Mouse (Mus musculus) hindbrain, embryonic 11.5 days (tissue): ENCODE measurements at regions not wholly inside any gene's neighbourhood (a gene's known extent, or its start where the extent isn't known, plus 50 kb on each side); places are given as distances from the start of the nearest gene placed in this dataset.
A peak's percentile ranks its signal among the peaks of the same experiment; 100 is the strongest.

ENCODE experiments used
- ATAC-seq: fragments of 200-750 bp; cut with Nextera tagmentation; 2 replicates; pipeline ENCODE4 v1.8.0; 2017; ENCODE audit warnings: mild to moderate bottlenecking, moderate TSS enrichment, moderate library complexity; ENCODE audit not compliant: low FRiP score
- DNase-seq: peaks from one replicate; pipeline ENCODE4 v3.0.0-alpha.2; 2015; ENCODE audit warnings: low spot score
- H3K27ac ChIP-seq: fragments of 300-500 bp; sonication (generic); 2 replicates; pipeline ENCODE4 v1.5.1; 2014; ENCODE audit warnings: mild to moderate bottlenecking, low read depth, low read length
- H3K27me3 ChIP-seq: fragments of 300-500 bp; sonication (generic); 2 replicates; pipeline ENCODE4 v1.6.1; 2014; ENCODE audit warnings: mild to moderate bottlenecking, low read length, moderate library complexity, mixed read lengths; ENCODE audit not compliant: control insufficient read depth, insufficient read depth
- H3K36me3 ChIP-seq: fragments of 300-500 bp; sonication (generic); 2 replicates; pipeline ENCODE4 v1.6.1; 2014; ENCODE audit warnings: mild to moderate bottlenecking, low read length, moderate library complexity, mixed read lengths; ENCODE audit not compliant: control insufficient read depth, insufficient read depth
- H3K4me1 ChIP-seq: fragments of 300-500 bp; sonication (generic); replicated peaks from 2 replicates; pipeline ENCODE4 v1.6.1; 2014; ENCODE audit warnings: low read length, mixed read lengths; ENCODE audit not compliant: control insufficient read depth, insufficient read depth
- H3K4me2 ChIP-seq: fragments of 300-500 bp; sonication (generic); replicated peaks from 2 replicates; pipeline ENCODE4 v1.6.1; 2014; ENCODE audit warnings: mild to moderate bottlenecking, low read depth, low read length
- H3K4me3 ChIP-seq: fragments of 300-500 bp; sonication (generic); 2 replicates; pipeline ENCODE4 v1.5.1; 2014; ENCODE audit warnings: low read depth, low read length
- H3K9ac ChIP-seq: fragments of 300-500 bp; sonication (generic); 2 replicates; pipeline ENCODE4 v1.6.1; 2014; ENCODE audit warnings: low read depth, low read length
- H3K9me3 ChIP-seq: fragments of 300-500 bp; sonication (generic); 2 replicates; pipeline ENCODE4 v1.6.1; 2016; ENCODE audit warnings: low read length; ENCODE audit not compliant: control insufficient read depth
- WGBS: fragments of 180-500 bp; shearing (Covaris S2); extraction: QIAGEN DNeasy Blood & Tissue Kit; methylation state at CpG from one replicate; pipeline ENCODE4 v1.1.7; 2014; 5-methylcytosine and 5-hydroxymethylcytosine counted together

DNA sequence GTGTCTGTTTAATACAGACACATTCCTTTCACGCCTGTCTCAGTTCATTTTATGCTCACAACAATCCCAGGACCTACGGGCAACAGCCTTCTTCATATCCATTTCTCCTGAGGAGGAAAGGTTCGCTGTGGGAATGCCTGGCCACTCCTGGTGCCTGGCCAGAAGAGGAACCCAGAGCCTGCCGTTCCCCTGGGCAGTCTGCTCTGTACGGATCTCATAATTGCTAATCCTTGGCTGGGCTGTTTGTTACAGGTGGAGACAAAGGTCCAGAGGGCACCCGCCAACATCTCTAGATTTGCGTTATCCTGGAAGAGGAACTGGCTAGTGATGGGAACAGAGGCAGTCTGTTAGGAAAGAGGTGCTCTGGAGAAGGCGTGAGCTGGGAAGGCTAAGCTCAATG is 53.4 kb upstream of the Alk start:
- H3K4me3 ChIP-seq = no peak overlapping the region
- no peak overlapping the region for H3K4me2 ChIP-seq
- H3K27me3 ChIP-seq = no peaks in the 10 kb centered on the region
- DNase-seq (peak; percentile 6), ATAC-seq (no peak)
- H3K27ac ChIP-seq = no peak overlapping the region
- no peaks in the 10 kb centered on the region for H3K9me3 ChIP-seq
- H3K4me1 ChIP-seq = 0 out of 2 replicates have a peak, but pooled peaks cover 6% of the 10 kb centered on the region
- no peak overlapping the region for H3K9ac ChIP-seq
- no peaks in the 10 kb centered on the region for H3K36me3 ChIP-seq
- WGBS = 60% methylated on average over 8 of the region's 8 CpGs
